ENCODE assay signal across 8 mouse cellular contexts in genomic region chr11:88523921-88524320, GRCm38 (mm10).
DNase-seq lines count a peak whose midpoint lies in the region; ATAC-seq lines count a peak whose summit lies in the region.

No protein-coding gene starts in this region.

- no peak overlapping the region for H3K4me2 ChIP-seq in limb, embryonic 13.5 days (replicated peaks)
- H3K4me2 ChIP-seq in midbrain, embryonic 12.5 days (replicated peaks) = no peak overlapping the region

- H3K4me1 ChIP-seq in limb, embryonic 13.5 days = peaks cover 64% of the 10 kb centered on the region
- peaks cover 60% of the 10 kb centered on the region for H3K4me1 ChIP-seq in limb, embryonic 10.5 days
- peaks cover 80% of the 10 kb centered on the region for H3K4me1 ChIP-seq in midbrain, embryonic 12.5 days

- intact Hi-C loops in heart, postnatal 25 days (cut with DNase I) = loop anchor here (5.0 kb wide), 1 partner anchor 37 kb away; no protein-coding TSS in a partner anchor

- WGBS in limb, embryonic 13.5 days = 54% methylated on average over 4 of the region's 4 CpGs
- 53% methylated on average over 4 of the region's 4 CpGs for WGBS in limb, embryonic 10.5 days
- WGBS in midbrain, embryonic 12.5 days = 48% methylated on average over 4 of the region's 4 CpGs

- DNase-seq in limb, embryonic 10.5 days (ENCODE audit: low spot score) = no peak
- DNase-seq in cerebellum, postnatal 14 days = peak; percentile 61 to 64
- peak; percentile 66 for DNase-seq in heart, postnatal 25 days (ENCODE audit: low spot score)
- no peak for DNase-seq in embryo, embryonic 10 days (ENCODE audit: low spot score)
- no peak for DNase-seq in layer of hippocampus, adult 18-20 months (ENCODE audit: low spot score in 2 of 2)
- no peak for DNase-seq in left cerebral cortex, adult 9 months (ENCODE audit: low spot score in 2 of 2)

- H3K36me3 ChIP-seq in limb, embryonic 13.5 days = no peaks in the 10 kb centered on the region
- H3K36me3 ChIP-seq in limb, embryonic 10.5 days = peaks cover 26% of the 10 kb centered on the region
- H3K36me3 ChIP-seq in midbrain, embryonic 12.5 days = peaks cover 4% of the 10 kb centered on the region; the same call in 1 of the 2 replicates

- no peak for ATAC-seq in limb, embryonic 13.5 days (ENCODE audit: low FRiP score, low read depth)
- no peak for ATAC-seq in midbrain, embryonic 12.5 days (ENCODE audit: low FRiP score, low read depth)

- no peaks in the 10 kb centered on the region for H3K9me3 ChIP-seq in limb, embryonic 13.5 days
- no peaks in the 10 kb centered on the region for H3K9me3 ChIP-seq in limb, embryonic 10.5 days (replicated peaks)
- no peaks in the 10 kb centered on the region for H3K9me3 ChIP-seq in midbrain, embryonic 12.5 days

- H3K27me3 ChIP-seq in limb, embryonic 13.5 days = no peaks in the 10 kb centered on the region
- no peaks in the 10 kb centered on the region for H3K27me3 ChIP-seq in limb, embryonic 10.5 days (ENCODE audit: low read depth, poor library complexity, severe bottlenecking)
- no peaks in the 10 kb centered on the region for H3K27me3 ChIP-seq in midbrain, embryonic 12.5 days

- H3K27ac ChIP-seq in limb, embryonic 13.5 days = 0 out of 2 replicates have a peak overlapping the region, but pooled peaks have one; percentile 73
- no peak overlapping the region; the same call in 1 of the 2 replicates for H3K27ac ChIP-seq in limb, embryonic 10.5 days
- H3K27ac ChIP-seq in midbrain, embryonic 12.5 days (replicated peaks) = 0 out of 2 replicates have a peak overlapping the region, but pooled peaks have one; percentile 46

- no peak overlapping the region for H3K4me3 ChIP-seq in limb, embryonic 13.5 days
- no peak overlapping the region for H3K4me3 ChIP-seq in limb, embryonic 10.5 days
- H3K4me3 ChIP-seq in midbrain, embryonic 12.5 days = no peak overlapping the region

- H3K9ac ChIP-seq in limb, embryonic 13.5 days = no peak overlapping the region
- no peak overlapping the region for H3K9ac ChIP-seq in midbrain, embryonic 12.5 days (replicated peaks)

Comparison
In these comparisons a context has a peak if more than half of its experiments do, and no peak if none do; other contexts are left out.
1. DNase-seq: peak in cerebellum, postnatal 14 days (2 of 2) and heart, postnatal 25 days (single experiment); none in limb, embryonic 10.5 days (single experiment), embryo, embryonic 10 days (single experiment), layer of hippocampus, adult 18-20 months (0 of 2) and left cerebral cortex, adult 9 months (0 of 2).